Mouse (Mus musculus): ENCODE measurements around the gene Tmem132c.

DNA sequence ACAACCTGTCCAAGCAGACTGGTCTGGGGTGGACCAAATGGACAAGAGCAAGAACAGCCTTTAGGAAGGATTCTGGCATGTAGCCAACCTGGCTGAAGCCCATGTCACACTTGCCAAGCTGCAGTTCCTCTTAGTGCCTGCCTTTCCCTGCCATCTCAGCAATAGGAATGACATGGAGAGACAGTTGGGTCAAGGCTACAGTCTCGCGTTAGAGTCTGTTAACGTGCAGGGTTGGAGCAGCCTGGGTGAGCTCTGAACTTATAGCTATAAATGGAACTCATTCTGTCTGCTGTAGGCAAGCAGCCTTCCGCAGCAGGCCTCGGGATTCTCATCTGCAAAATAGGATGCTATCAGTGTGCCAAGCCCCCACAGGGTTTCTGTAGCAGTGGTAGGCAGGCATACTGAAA, 305.0 kb downstream of the Tmem132c start:
- no peak for TF ChIP-seq CTCF (conservative IDR thresholded peaks at IDR 0.05; ENCODE audit: low read length)
- TF ChIP-seq NANOG (IDR thresholded peaks at IDR 0.05; ENCODE audit: borderline replicate concordance, low read length): no peak
- TF ChIP-seq POU5F1 (IDR thresholded peaks at IDR 0.05; ENCODE audit: borderline replicate concordance, low read length): no peak

Data from E14TG2a.4 (cell line).